Mouse (Mus musculus) urinary bladder, postnatal 0 days (tissue): ENCODE data around the gene Gm8104. TPM values are rescaled to one million over a fixed set of nuclear protein-coding genes. Genes with fewer than 3 reads are reported as not detected.

Source experiments
- polyA plus RNA-seq: library from polyadenylated mRNA; unstranded; fragments of >200 nt; fragmentation: Nextera tagmentation; extraction: Ambion mirVana; gene quantifications from 2 replicates; pipeline ENCODE4 v1.2.1, GENCODE M21; 2015

Gm8104 gene
- not detected in 2 replicates for polyA plus RNA-seq

DNA sequence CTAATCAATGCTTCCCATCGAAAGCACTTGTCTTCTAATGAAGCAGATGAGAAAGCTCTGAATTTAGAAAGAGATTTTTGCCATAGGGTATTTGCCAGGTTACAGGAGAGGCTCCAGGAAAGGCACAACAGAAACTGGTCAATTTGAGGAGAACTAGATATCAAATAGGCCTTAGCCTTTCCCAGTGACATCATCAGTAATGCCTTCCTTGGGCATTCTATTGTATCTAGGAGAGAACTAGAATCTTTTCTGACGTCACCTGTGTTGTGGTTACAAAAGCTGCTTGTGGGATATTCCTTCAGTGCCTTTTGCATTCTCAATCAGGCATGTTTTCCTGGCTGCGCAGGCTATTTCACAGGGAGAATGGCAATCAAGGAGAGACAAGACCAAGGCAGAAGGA is at the start of gene Gm8104:
Gene Gm8104 (plus strand): TSS at position 301 of the 400 bp plus-strand sequence.

DNA sequence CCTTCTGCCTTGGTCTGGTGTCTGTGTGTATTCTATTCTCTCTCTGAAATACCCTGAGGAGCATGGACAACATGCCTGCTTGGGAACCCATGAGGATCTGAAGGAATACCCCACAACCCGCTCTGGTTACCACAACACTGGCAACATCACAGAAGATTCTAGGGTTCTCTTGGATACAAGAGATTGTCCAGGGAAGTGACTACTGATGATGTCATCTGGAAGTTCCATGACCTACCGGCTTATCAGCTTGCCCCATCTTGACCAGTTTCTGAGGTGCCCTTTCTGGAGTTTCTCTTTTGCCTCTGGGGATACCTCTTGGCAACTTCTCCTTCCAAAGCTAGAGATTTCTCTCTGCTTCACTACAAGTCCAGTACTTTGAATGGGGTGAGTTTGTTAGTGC is 23.9 kb upstream of the Gm8104 start, which contains the start of gene Gm8094:
Gene Gm8094 (minus strand): TSS at position 101 of the 400 bp plus-strand sequence.

Other genes with a start within 250 kb of the Gm8104 start
- gene Gm21977, start 247.1 kb upstream of the Gm8104 start, polyA plus RNA-seq = not detected in 2 replicates
- not detected in 2 replicates for gene Gm8082, start 107.0 kb upstream of the Gm8104 start, polyA plus RNA-seq
- not detected in 2 replicates for gene Gm10376, start 85.0 kb upstream of the Gm8104 start, polyA plus RNA-seq
- gene Gm8094, start 24.0 kb upstream of the Gm8104 start, polyA plus RNA-seq = not detected in 2 replicates
- not detected in 2 replicates for gene Gm7233, start 79.3 kb downstream of the Gm8104 start, polyA plus RNA-seq
- not detected in 2 replicates for gene Gm8122, start 134.7 kb downstream of the Gm8104 start, polyA plus RNA-seq
- not detected in 2 replicates for gene Gm8126, start 158.0 kb downstream of the Gm8104 start, polyA plus RNA-seq
- not detected in 2 replicates for gene Gm9732, start 174.4 kb downstream of the Gm8104 start, polyA plus RNA-seq
- gene Gm8127, start 193.2 kb downstream of the Gm8104 start, polyA plus RNA-seq = not detected in 2 replicates
- not detected in 2 replicates for gene 1700001F09Rik, start 247.2 kb downstream of the Gm8104 start, polyA plus RNA-seq